In genomic region chr1:164261553-164261952, GRCm38 (mm10) we compare ENCODE assay signal across 12 mouse cellular contexts. TPM values are rescaled to one million over a fixed set of nuclear protein-coding genes. Genes with fewer than 3 reads are reported as not detected.
DNase-seq lines count a peak whose midpoint lies in the region; ATAC-seq and TF ChIP-seq lines count a peak whose summit lies in the region.
"Had no signal": no experiment of that assay in that cellular context is flagged by ENCODE, and none has a peak within 500 bp of the region (broad histone marks: within the 10 kb centered on the region; RNA-seq: fewer than 3 reads in every experiment).

No protein-coding gene starts in this region.

- no peak overlapping the region for H3K4me2 ChIP-seq in forebrain, embryonic 13.5 days
- no peak overlapping the region for H3K4me2 ChIP-seq in liver, embryonic 12.5 days
- H3K4me2 ChIP-seq in forebrain, postnatal 0 days (ENCODE audit: low read depth): no peak overlapping the region
- H3K4me2 ChIP-seq: lung, embryonic 15.5 days had no signal

- WGBS in forebrain, embryonic 13.5 days: 93% methylated on average over 7 of the region's 7 CpGs
- 93% methylated on average over 7 of the region's 7 CpGs for whole genome bisulfite sequencing in forebrain, embryonic 10.5 days
- 47% methylated on average over 7 of the region's 7 CpGs for WGBS in liver, adult 2 months
- WGBS in liver, embryonic 12.5 days (ENCODE audit: insufficient replicate concordance): 82% methylated on average over 7 of the region's 7 CpGs
- 66% methylated on average over 7 of the region's 7 CpGs for WGBS in forebrain, postnatal 0 days

- H3K9me3 ChIP-seq in forebrain, embryonic 13.5 days (replicated peaks): no peaks in the 10 kb centered on the region
- no peaks in the 10 kb centered on the region; the same call in 1 of the 2 replicates for H3K9me3 ChIP-seq in forebrain, embryonic 10.5 days
- H3K9me3 ChIP-seq in liver, embryonic 12.5 days (replicated peaks): no peaks in the 10 kb centered on the region
- no peaks in the 10 kb centered on the region for H3K9me3 ChIP-seq in forebrain, postnatal 0 days (ENCODE audit: low read length)
- H3K9me3 ChIP-seq: lung, embryonic 15.5 days had no signal

- H3K9ac ChIP-seq in forebrain, embryonic 13.5 days: no peak overlapping the region
- no peak overlapping the region for H3K9ac ChIP-seq in liver, adult 2 months (ENCODE audit: low read depth, low read length)
- H3K9ac ChIP-seq in liver, embryonic 12.5 days: no peak overlapping the region
- no peak overlapping the region for H3K9ac ChIP-seq in forebrain, postnatal 0 days
- H3K9ac ChIP-seq: lung, embryonic 15.5 days had no signal

- no peak overlapping the region for H3K4me3 ChIP-seq in forebrain, embryonic 13.5 days
- no peak overlapping the region for H3K4me3 ChIP-seq in forebrain, embryonic 10.5 days
- H3K4me3 ChIP-seq in liver, adult 2 months (ENCODE audit: insufficient read depth, low read depth, low read length): no peak overlapping the region
- no peak overlapping the region for H3K4me3 ChIP-seq in liver, embryonic 12.5 days
- H3K4me3 ChIP-seq in forebrain, postnatal 0 days (ENCODE audit: low read depth, low read length): no peak overlapping the region
- H3K4me3 ChIP-seq: left cerebral cortex, adult 2 months; lung, embryonic 15.5 days had no signal

- no peaks in the 10 kb centered on the region for H3K4me1 ChIP-seq in forebrain, embryonic 13.5 days
- H3K4me1 ChIP-seq in forebrain, embryonic 10.5 days: no peaks in the 10 kb centered on the region
- H3K4me1 ChIP-seq in liver, adult 2 months (ENCODE audit: control insufficient read depth, insufficient read depth, low read length): peaks cover 20% of the 10 kb centered on the region
- H3K4me1 ChIP-seq in liver, embryonic 12.5 days: 0 out of 2 replicates have a peak, but pooled peaks cover 3% of the 10 kb centered on the region
- no peaks in the 10 kb centered on the region for H3K4me1 ChIP-seq in forebrain, postnatal 0 days (ENCODE audit: insufficient read depth)
- H3K4me1 ChIP-seq: lung, embryonic 15.5 days had no signal

- peaks cover 6% of the 10 kb centered on the region; the same call in 1 of the 2 replicates for H3K79me2 ChIP-seq in liver, adult 2 months (ENCODE audit: control insufficient read depth, insufficient read depth, low read length)

- ATAC-seq in forebrain, embryonic 13.5 days: peak; percentile 38; the same call in 1 of the 2 replicates
- ATAC-seq in liver, embryonic 12.5 days: no peak
- peak; percentile 84 for ATAC-seq in forebrain, postnatal 0 days
- ATAC-seq in cerebellum, adult (ENCODE audit: insufficient number of reproducible peaks, low FRiP score, low TSS enrichment): no peak
- ATAC-seq: hindbrain, embryonic 16.5 days had no signal

- no peak overlapping the region for H3K27ac ChIP-seq in forebrain, embryonic 13.5 days
- H3K27ac ChIP-seq in forebrain, embryonic 10.5 days: no peak overlapping the region
- H3K27ac ChIP-seq in liver, adult 2 months (replicated peaks; ENCODE audit: insufficient read depth, low read depth, low read length): no peak overlapping the region
- no peak overlapping the region for H3K27ac ChIP-seq in liver, embryonic 12.5 days
- no peak overlapping the region for H3K27ac ChIP-seq in forebrain, postnatal 0 days (ENCODE audit: low read depth, low read length)
- H3K27ac ChIP-seq: left cerebral cortex, adult 2 months; lung, embryonic 15.5 days had no signal

- TF ChIP-seq POLR2A in liver, adult 2 months (IDR thresholded peaks at IDR 0.05; ENCODE audit: extremely low read depth, insufficient read depth, low read length): no peak

- H3K36me3 ChIP-seq in forebrain, embryonic 13.5 days (ENCODE audit: poor library complexity, severe bottlenecking): peaks cover 30% of the 10 kb centered on the region
- peaks cover 55% of the 10 kb centered on the region for H3K36me3 ChIP-seq in forebrain, embryonic 10.5 days (replicated peaks)
- peaks cover 63% of the 10 kb centered on the region for H3K36me3 ChIP-seq in liver, adult 2 months (ENCODE audit: control insufficient read depth, insufficient read depth, low read length)
- H3K36me3 ChIP-seq in liver, embryonic 12.5 days: peaks cover 76% of the 10 kb centered on the region
- peaks cover 14% of the 10 kb centered on the region; the same call in 1 of the 2 replicates for H3K36me3 ChIP-seq in forebrain, postnatal 0 days (ENCODE audit: insufficient read depth)

- H3K27me3 ChIP-seq in forebrain, embryonic 13.5 days: no peaks in the 10 kb centered on the region
- no peaks in the 10 kb centered on the region for H3K27me3 ChIP-seq in forebrain, embryonic 10.5 days (ENCODE audit: poor library complexity, severe bottlenecking)
- no peaks in the 10 kb centered on the region for H3K27me3 ChIP-seq in liver, adult 2 months (ENCODE audit: control insufficient read depth, insufficient read depth, low read length)
- H3K27me3 ChIP-seq in liver, embryonic 12.5 days (replicated peaks): no peaks in the 10 kb centered on the region
- no peaks in the 10 kb centered on the region for H3K27me3 ChIP-seq in forebrain, postnatal 0 days (ENCODE audit: insufficient read depth, low read length)
- H3K27me3 ChIP-seq: lung, embryonic 15.5 days had no signal

- TF ChIP-seq CTCF in liver, adult 2 months (IDR thresholded peaks at IDR 0.05; ENCODE audit: low read depth, low read length): no peak
- TF ChIP-seq CTCF in forebrain, postnatal 0 days (IDR thresholded peaks at IDR 0.05; ENCODE audit: low read depth): no peak

- DNase-seq in forebrain, embryonic 10.5 days (ENCODE audit: extremely low spot score, low spot score): no peak
- peak; percentile 73 for DNase-seq in liver, adult 2 months (ENCODE audit: extremely low read depth, low read depth, low spot score)
- DNase-seq in forebrain, postnatal 0 days: peak; percentile 44
- peak; percentile 14 to 47 for DNase-seq in lung, postnatal 4 days
- no peak for DNase-seq in cerebellum, postnatal 14 days
- DNase-seq: cerebellum, postnatal 25 days had no signal

RNA-seq across cellular contexts. Expression of gene Slc19a2, which starts 12.7 kb away (rescaled TPM):
- 7.2 and 7.7 TPM in 2 replicates for polyA plus RNA-seq in forebrain, embryonic 13.5 days (2015; fragmentation: Nextera tagmentation; extraction: Ambion mirVana)
- polyA plus RNA-seq in forebrain, embryonic 10.5 days (2016; fragmentation: Nextera tagmentation; extraction: Ambion mirVana): 11.2 and 12.2 TPM in 2 replicates
- 96.1 and 121 TPM in 2 replicates for total RNA-seq in liver, adult 2 months (2014; rRNA removed)
- 84.5 and 86.9 TPM in 2 replicates for polyA plus RNA-seq in liver, adult 2 months (2012; rRNA removed)
- 24.9 and 26.6 TPM in 2 replicates for polyA plus RNA-seq in liver, embryonic 12.5 days (2016; fragmentation: Nextera tagmentation; extraction: Ambion mirVana)
- 11.3 and 16.6 TPM in 2 replicates for total RNA-seq in forebrain, postnatal 0 days (2014; rRNA removed)
- 6.6 and 7.5 TPM in 2 replicates for polyA plus RNA-seq in forebrain, postnatal 0 days (2015; fragmentation: Nextera tagmentation; extraction: Ambion mirVana)

RNA-seq across cellular contexts. Expression of gene Ccdc181, which starts 13.8 kb away (rescaled TPM):
- 17.3 and 18.5 TPM in 2 replicates for polyA plus RNA-seq in forebrain, embryonic 13.5 days (2015; fragmentation: Nextera tagmentation; extraction: Ambion mirVana)
- 13.9 and 14.0 TPM in 2 replicates for polyA plus RNA-seq in forebrain, embryonic 10.5 days (2016; fragmentation: Nextera tagmentation; extraction: Ambion mirVana)
- total RNA-seq in liver, adult 2 months (2014; rRNA removed): 2.5 and 3.9 TPM in 2 replicates
- polyA plus RNA-seq in liver, adult 2 months (2012; rRNA removed): 0.91 and 1.1 TPM in 2 replicates
- polyA plus RNA-seq in liver, embryonic 12.5 days (2016; fragmentation: Nextera tagmentation; extraction: Ambion mirVana): 5.2 and 5.3 TPM in 2 replicates
- total RNA-seq in forebrain, postnatal 0 days (2014; rRNA removed): 20.1 and 21.2 TPM in 2 replicates
- polyA plus RNA-seq in forebrain, postnatal 0 days (2015; fragmentation: Nextera tagmentation; extraction: Ambion mirVana): 24.2 and 28.1 TPM in 2 replicates

RNA-seq across cellular contexts. Expression of gene Nme7, which starts 42.4 kb away (rescaled TPM):
- polyA plus RNA-seq in forebrain, embryonic 13.5 days (2015; fragmentation: Nextera tagmentation; extraction: Ambion mirVana): 42.1 and 44.8 TPM in 2 replicates
- 45.6 and 48.8 TPM in 2 replicates for polyA plus RNA-seq in forebrain, embryonic 10.5 days (2016; fragmentation: Nextera tagmentation; extraction: Ambion mirVana)
- 12.8 and 17.1 TPM in 2 replicates for total RNA-seq in liver, adult 2 months (2014; rRNA removed)
- polyA plus RNA-seq in liver, adult 2 months (2012; rRNA removed): 2.4 and 3.4 TPM in 2 replicates
- polyA plus RNA-seq in liver, embryonic 12.5 days (2016; fragmentation: Nextera tagmentation; extraction: Ambion mirVana): 11.9 and 13.4 TPM in 2 replicates
- total RNA-seq in forebrain, postnatal 0 days (2014; rRNA removed): 37.7 and 37.9 TPM in 2 replicates
- polyA plus RNA-seq in forebrain, postnatal 0 days (2015; fragmentation: Nextera tagmentation; extraction: Ambion mirVana): 32.1 and 33.2 TPM in 2 replicates

RNA-seq across cellular contexts. Expression of gene Blzf1, which starts 45.7 kb away (rescaled TPM):
- 29.9 and 30.0 TPM in 2 replicates for polyA plus RNA-seq in forebrain, embryonic 13.5 days (2015; fragmentation: Nextera tagmentation; extraction: Ambion mirVana)
- 24.9 and 26.7 TPM in 2 replicates for polyA plus RNA-seq in forebrain, embryonic 10.5 days (2016; fragmentation: Nextera tagmentation; extraction: Ambion mirVana)
- total RNA-seq in liver, adult 2 months (2014; rRNA removed): 6.8 and 7.6 TPM in 2 replicates
- polyA plus RNA-seq in liver, adult 2 months (2012; rRNA removed): 1.9 and 2.0 TPM in 2 replicates
- polyA plus RNA-seq in liver, embryonic 12.5 days (2016; fragmentation: Nextera tagmentation; extraction: Ambion mirVana): 14.8 and 15.8 TPM in 2 replicates
- 17.5 and 21.5 TPM in 2 replicates for total RNA-seq in forebrain, postnatal 0 days (2014; rRNA removed)
- polyA plus RNA-seq in forebrain, postnatal 0 days (2015; fragmentation: Nextera tagmentation; extraction: Ambion mirVana): 16.1 and 22.3 TPM in 2 replicates

Comparison
In these comparisons a context has a peak if more than half of its experiments do, and no peak if none do; other contexts are left out.
1. DNase-seq: peak in liver, adult 2 months (single experiment), forebrain, postnatal 0 days (single experiment) and lung, postnatal 4 days (2 of 2); none in forebrain, embryonic 10.5 days (single experiment) and cerebellum, postnatal 14 days (0 of 2).
2. ATAC-seq: peak in forebrain, embryonic 13.5 days (single experiment) and forebrain, postnatal 0 days (single experiment); none in liver, embryonic 12.5 days (single experiment) and cerebellum, adult (single experiment).